Mouse (Mus musculus): ENCODE data around the gene Trpt1.

DNA sequence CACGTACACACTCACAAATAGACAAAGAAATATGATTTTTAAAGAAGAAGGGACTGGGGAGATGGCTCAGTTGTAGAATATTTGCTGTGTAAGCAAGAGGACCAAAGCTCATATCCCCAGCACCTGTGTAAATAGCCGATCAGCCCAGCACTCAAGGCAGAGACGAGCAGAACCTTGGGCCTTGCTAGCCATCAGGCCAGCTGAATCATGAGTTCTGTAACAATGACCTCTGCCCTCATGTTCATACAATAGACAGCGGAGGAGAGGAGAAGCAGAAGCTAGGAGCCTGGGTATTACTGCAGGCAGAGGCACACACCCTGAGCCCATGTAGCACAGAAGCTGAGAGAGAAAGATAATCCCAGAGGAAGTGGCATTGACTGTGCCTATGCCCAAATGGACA, 16.5 kb downstream of the Trpt1 start:
- no peak for TF ChIP-seq CTCF (IDR thresholded peaks at IDR 0.05; ENCODE audit: low read depth)
- no peak for TF ChIP-seq EP300 (IDR thresholded peaks at IDR 0.05; ENCODE audit: low read depth)

Data from heart, postnatal 0 days (tissue).